Mouse (Mus musculus) kidney, adult 11 months (tissue): ENCODE measurements around the gene Phf2.
"Not testable (repeated sequence)": the region's sequence is repeated elsewhere in the genome, so short reads cannot be mapped to it uniquely, and the experiment has no call there.

ENCODE experiments used
- DNase-seq: peaks from one replicate; pipeline ENCODE4 v3.0.0; 2022

Phf2 gene

DNA sequence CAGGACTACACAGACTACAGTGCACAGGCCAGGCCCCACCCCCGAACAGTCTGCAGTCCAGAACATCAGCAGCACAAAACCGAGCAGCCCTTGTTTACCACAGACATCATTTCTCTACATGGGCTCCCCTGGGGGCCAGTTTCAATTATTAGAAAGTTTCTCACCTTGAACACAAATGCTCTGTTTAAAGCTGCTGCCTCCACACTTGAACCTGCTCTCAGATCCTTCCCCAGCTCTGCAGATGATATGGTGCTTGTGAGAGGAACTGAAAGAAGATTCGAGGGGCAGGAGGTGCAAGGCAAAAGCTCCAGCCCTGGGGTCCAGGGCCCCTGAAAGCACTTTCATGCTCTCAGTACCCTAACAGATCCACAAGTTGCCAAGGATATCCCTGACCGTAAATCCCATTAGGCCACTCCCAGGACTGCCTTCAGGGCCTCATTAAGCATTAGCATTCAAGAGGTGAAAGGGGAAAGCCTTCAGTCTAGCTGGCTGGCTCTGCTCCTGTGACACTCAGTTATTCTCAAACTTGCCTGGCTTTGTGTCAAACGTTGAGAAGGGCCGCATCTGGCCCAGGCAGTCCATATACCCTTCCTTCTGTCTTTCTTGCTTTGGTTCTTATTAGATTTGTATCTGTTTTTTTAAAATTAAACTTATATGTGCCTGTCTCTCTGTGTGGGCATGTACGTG lies 13.5 kb downstream of the Phf2 start:
- DNase-seq = peak; percentile 46

DNA sequence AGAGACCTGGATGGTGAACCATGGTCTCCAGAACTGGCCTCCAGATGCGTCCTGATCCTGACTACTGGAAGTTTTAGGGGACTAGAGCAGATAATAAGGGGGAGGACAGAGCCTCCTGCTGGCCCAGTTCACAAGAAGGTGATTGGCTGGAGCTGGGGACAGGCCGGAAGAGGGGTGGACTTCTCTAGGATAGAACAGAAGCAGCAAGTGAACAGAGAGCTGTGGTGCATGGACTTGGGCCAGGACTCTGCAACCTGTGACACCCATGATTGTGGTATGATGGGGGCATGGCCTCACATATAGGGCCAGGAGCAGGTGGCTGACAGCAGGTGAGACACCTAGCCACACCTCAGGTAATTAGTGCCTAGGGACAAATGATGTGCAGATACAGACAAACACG lies 17.0 kb downstream of the Phf2 start:
- DNase-seq = no peak

DNA sequence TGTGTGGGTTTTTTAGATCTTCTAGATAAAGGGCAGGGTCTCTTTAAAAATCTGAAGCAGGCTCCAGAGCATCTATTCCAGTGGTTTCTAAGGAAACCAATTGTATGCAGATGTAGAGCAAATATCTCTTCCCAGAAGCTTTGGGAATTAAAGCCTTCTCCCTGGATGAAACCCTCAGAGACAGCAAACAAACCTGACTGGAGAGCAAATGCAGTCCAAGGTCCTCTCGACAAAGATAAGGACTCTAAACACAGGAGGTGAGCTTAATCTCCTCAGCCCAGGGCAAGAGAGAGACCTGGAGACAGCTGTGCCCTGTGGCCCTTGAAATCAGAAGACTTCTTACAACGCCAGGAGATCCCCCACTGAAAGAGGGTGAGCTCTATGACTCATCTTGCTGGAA lies 17.4 kb downstream of the Phf2 start:
- no peak for DNase-seq

DNA sequence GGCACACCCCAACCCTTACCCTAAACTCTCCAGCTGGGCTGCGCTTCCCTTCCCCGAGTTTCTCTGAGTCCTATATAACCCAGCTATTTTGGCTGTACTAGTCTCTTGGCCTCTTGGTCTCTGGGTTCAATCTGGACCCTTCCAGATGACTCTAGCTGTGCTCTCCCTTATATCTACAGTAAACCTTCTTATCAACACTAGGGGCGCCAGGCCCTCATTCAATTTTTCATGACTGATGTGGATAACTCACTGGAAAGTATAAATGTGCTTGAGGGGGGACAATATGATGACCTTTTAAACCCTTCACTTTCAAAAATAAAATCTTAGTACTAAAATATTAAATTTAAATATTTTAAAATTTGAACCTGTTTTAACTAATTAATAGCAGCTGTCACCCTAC lies 18.1 kb downstream of the Phf2 start:
- DNase-seq = no peak

DNA sequence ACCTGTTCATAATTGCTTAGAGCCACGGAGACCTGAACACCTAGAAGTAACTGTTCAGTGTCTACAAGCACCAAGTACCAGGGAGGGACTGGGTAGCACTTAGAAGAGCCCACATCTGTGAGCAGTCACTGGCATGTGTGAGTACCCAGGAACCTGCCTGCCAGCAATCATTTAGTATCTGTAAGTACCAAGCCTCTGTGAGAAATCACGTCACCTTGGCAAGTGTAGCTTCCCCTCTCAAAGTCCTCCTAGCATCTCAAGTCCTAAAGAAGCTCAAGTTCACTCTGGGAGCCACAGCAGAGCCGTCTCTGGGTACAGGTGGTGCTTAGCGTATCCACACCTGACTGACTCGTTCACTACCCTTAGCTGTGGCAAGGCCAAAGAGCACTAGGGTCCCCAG lies 19.2 kb downstream of the Phf2 start:
- DNase-seq = no peak

DNA sequence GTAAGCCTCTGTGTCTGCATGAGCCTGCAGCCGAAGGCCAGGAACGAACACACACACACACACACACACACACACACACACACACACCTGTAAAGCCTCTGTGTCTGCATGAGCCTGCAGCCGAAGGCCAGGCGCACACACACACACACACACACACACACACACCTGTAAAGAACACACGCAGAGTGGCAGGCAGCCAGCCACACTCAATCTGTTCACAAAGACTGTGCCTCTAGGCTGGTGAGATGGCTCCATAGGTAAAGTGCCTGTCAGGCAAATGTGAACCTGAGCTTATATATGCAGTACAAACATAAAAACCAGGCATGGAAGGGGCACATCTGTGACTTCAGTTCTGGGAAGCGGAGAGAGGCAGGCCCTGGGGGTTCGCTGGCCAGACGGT lies 20.1 kb downstream of the Phf2 start:
- DNase-seq = no peak

DNA sequence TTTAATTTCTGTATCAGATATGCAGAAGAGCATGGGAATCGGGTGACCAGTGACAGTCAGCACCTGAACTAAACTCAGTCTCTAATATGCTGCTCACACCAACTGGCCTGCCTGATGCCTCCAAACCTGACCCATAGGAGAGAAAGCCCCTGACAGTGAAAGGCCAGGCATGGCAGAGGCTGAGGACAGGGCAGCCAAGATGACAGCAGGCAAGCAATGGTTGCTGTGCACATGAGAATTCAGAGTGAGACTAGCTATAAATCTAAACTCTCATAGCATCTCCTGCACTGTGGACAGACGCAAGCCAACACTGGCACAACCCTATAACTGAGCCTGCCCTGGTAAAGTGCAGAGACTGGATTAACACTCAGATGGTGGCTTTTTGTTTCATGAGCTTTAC lies 20.6 kb downstream of the Phf2 start:
- DNase-seq = no peak

DNA sequence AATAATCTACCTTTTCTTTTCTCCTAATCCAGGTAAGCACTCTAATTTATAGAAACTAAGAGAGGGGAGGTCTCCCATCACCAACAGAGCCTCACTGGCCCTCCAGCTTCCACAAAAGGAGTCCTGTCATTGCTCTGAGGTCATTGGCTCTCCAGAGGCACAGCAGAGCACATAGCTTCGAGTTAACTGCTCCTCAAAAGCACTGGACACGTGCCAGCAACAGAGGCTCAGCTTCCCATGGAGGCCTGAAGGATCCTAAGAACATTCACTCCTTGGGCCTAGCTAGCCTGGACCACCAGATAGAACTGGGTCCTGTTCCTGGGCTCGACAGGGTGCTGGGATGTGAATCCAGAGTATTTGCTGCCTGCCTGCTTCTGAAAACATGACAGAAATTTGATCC lies 21.8 kb downstream of the Phf2 start:
- peak; percentile 54 for DNase-seq

DNA sequence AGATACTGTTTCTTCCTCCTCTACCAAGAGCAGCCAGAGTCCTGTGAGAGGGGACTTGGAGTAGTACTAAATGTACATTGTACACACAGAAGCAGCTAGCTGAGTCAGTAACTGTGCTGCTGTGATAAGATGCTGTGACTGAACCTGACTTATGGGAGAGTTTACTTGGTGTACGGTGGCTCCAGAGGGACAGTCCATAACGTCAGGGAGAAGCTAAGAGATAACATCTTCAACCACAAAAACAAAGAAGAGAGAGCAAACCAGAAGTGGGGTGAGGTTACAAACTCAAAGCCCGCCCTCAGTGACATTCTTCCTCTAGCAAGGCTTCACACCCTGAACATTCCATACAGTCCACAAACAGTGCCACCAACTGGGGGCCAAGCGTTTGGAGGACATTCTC lies 25.6 kb downstream of the Phf2 start:
- no peak for DNase-seq

DNA sequence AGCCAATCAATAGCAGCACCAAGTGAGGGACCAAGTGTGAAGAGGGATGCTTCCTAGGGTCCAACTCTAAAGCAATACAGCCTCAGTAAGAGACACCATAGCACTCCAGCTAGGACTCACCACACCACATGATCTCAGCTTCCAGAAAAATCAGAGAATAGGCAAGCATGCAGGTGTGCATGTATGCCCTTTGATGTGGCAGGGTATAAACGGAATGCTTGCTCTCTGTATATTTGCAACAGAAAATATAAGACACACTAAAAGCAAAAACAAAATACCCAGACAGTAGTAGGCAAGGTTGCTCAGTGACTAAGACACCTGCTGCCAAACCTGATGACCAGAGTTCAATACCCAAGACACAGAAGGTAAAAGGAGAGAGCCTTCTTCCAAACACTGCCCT lies 27.4 kb downstream of the Phf2 start:
- no peak for DNase-seq

DNA sequence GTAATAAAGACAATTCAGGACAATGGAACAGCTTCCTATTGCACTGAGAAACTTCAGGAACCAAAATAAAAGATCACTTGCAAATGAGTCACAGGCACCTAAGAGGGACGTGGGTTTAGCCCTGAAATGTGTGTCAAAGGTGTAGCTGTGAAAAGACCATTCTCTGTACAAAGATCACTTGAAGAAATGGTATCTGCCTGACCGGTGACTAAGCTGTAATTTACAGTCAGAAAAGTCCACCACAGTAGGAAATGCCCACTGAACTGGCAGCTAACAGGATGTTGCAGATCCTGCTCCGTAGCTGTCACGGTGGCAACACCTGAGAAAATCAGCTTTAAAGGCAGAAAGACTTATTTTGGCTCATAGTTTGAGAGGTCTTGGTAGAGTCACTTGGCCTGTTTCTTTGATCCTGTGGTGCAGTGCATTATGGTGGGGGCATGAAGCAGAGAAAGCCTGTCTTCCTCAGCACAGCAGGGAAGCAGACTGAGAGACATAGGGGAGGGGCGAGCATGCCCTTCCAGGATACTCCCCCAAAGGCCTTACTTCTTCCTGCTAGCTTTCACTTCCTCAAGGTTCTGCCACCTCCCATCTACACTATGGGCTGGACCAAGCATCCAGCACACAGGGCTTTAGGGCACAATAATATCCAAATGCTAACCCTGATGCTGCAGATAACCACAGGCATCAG lies 28.9 kb downstream of the Phf2 start:
- no peak for DNase-seq

DNA sequence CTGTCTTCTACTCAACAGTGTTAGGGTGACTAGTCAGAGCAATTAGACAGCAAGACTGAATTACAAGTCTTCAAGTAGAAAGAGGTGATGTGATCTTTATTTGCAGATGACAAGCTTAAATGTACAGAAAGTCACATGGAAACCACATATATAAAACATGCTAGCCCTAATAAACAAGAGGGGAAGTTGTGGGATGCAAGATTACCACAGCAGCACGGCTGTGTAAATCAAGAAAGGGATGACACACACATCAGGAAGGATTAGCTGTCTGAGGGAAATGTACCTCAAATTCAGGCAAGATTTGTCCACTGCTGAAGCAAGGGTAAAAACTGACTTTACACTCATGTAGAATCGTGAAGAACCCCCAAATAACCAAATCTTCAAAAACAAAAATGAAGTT lies 32.6 kb downstream of the Phf2 start:
- DNase-seq = no peak

DNA sequence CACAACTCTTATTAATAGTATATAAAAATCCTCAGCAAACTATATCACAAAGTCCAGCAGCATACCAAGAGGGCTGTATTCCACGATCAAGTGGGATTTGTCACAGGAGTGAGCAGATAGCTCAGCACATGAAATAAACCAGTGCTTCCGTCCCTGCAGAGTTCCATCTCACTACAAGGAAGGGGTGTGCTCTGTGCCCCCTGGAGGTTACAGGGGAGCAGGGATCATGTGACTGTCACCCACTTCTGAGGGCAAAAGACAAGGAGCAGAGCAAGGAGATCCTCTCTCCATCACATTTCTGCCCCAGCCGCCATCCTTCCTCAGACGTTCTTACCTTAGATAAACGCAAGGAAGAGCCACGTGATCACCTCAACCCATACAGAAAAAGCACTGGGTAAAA lies 33.4 kb downstream of the Phf2 start:
- DNase-seq = no peak

DNA sequence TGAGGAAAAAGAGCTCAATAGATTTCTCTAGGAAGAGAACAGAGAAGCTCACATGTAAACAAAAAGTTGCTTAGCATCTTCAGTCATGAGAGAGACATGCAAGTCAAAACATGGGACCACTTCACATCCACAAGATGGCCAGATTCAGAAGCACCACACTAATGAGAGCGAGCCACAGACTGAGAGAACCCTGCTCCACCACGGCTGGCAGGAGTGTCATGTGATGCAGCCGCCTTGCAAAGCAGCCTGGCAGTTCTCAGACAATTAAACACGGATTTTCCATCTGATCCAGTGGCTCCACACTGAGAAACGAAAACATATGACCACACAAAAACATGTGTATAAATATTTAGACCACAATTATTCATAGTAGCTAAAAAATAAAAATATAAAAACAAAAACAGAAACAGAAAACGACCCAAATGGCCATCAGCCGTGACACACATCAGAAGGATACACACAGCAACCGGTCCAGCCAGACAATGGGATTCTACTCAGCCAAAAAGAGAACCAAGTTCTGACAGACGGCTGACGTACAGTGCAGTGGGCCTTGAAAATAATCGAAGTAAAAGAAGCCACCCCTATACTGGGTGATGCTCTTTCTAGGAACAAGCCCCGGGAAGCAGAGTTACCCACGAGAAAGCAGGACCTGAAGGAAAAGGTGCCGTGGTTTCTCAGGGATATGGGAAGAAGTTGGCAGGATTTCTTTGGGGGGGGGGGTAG lies 40.2 kb downstream of the Phf2 start:
- DNase-seq = no peak

DNA sequence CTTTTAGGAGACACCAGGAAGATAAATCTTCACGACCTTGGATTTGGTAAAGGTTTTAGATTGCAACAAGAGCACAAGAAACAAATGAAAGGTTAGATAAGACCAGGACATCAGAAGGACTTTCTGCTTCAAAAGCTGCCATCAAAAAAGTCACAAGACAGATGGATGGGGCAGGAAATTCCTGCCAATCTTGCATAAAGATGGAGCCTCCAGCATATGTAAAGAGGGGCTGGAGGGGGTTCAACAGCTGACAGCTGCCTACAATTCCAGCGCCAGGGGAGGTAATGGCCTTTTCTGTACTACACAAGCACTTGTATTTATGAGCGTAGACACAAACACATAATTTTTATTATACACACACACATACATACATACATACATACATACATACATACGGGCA lies 41.1 kb downstream of the Phf2 start:
- DNase-seq = no peak

DNA sequence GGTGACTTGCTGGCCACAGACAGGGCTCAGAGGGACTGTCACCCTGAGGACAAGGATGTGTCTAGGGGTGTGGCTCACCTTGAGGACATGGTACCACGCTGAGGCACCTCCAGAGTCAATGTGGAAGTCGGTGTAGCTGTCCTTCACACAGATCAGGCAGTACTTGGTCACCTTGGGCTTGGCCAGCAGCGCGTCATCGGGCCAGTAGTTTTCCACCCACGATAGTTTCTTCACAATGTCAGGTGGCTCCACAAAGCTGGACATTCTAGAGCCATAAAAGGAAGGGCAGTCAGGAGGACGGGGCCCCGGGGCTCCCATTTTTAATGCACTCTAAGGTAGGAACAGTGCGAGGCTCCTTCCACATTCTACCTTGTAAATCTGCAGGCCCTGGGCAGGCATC lies 48.0 kb downstream of the Phf2 start:
- peak; percentile 73 for DNase-seq

DNA sequence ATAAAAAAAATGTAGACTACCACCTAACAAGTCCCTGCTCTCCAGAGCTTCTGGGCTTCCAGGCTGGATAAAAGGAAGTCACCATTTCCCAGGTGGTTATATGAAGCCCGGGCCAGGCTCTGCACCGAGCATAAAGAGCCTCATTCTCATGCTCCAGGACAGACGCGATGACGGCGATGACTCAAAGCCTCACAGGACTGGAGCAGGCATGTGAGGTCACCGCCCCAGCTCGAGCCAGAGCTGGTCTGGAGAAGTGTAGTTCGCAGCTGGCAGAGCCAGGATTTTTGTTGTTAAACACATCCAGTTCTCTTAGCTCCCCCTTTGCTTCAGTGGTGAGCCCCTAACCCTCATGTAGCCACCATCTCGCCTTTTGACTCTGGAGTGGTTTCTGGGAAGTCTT lies 48.6 kb downstream of the Phf2 start:
- no peak for DNase-seq

DNA sequence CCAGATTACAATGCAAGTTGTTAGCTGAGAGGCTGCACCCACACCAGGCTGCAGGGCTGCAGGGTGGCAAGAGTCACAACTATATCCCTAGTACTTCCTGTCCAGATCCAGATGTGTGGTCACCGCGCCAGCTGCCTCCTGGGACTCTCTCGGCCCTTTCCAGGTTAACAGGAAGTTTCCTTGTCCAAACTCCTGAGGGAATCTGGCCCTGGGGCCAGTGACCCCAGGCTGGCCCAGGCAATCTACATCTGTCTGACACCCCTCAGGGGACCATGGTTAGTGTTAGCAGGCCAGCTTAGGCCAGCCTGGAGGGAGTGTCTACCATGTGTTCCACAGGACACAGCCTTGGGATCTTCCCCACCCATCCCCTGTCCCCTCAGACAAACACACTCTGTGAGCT lies 51.8 kb downstream of the Phf2 start:
- DNase-seq = no peak

DNA sequence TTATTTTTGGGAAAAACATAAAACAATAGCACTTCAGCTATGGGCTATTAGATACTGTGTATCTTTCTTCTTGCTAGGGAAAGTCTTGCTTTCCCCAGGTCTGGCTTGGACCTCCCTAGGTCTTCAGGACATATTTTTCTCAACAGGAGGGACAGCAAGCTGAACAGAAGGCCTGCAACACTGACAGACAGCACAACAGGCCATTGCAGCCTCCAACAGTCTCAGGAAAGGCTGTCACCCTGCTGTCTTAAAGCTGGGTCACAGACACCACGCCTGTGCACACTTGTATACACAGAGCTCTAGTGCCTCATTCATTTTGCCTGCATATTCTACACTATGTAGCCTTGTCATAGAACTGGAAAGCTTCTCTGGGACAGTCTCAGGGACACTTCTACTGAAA lies 56.5 kb downstream of the Phf2 start:
- DNase-seq = no peak

DNA sequence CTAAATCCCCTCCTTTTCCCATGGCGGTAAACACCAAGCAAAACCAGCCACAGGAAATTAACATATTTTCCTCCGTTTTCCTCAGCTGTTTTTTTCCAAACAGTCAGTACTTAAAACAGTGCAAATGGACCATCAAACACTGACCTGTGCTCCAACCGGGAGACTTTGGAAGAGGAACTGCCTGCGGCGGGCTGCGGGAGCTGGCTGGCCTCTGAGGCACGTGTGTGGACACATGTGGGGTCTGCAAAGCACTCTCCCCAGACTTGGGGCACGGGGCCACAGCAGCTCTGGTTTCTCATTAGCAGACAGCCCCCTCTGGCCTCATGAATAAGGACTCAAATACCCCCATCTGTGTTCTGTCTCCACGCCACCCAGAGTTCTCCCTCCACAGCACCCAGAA lies 59.9 kb downstream of the Phf2 start:
- DNase-seq = peak; percentile 58

DNA sequence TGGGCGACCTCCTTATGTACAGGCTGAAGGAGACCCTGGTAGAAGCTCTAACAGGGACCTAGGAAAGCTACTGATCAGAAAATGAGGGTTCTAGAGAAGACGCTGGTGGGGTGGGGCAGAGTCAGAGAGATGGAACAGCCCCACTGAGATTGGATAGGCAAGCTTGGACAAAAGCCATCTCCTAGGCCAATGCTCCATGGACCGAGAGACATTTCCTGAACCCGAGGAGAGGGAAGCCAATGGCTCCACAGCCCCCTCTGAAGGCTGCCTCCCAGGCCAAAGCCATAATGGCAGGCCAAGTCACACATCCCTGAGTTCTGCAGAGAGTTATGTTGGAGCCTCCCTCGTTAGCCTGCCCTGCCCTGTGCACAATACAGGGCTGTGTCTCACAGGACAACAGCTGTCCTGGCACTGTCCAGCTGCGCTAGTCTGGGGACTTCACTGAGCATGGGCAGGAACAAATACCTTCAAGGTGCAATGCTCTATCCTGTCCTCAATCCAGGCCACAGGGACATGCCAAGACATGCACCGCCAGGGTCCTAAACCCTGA lies 60.6 kb downstream of the Phf2 start:
- DNase-seq = no peak

DNA sequence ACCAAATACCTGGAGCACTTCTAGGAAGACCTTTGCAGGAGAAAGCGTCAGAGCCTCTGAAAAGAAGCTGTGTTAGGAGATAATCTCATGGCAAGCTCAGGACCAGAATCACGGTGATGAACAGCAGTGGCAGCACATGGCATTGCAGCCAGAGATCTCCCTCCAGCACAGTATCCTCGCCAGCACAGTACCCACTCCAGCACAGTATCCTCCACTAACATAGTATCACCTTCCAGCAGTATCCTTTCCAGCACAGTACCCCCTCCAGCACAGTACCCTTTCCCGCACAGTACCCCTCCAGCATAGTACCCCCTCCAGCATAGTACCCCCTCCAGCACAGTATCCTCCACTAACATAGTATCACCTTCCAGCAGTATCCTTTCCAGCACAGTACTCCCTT lies 61.3 kb downstream of the Phf2 start:
- not testable (repeated sequence) for DNase-seq

DNA sequence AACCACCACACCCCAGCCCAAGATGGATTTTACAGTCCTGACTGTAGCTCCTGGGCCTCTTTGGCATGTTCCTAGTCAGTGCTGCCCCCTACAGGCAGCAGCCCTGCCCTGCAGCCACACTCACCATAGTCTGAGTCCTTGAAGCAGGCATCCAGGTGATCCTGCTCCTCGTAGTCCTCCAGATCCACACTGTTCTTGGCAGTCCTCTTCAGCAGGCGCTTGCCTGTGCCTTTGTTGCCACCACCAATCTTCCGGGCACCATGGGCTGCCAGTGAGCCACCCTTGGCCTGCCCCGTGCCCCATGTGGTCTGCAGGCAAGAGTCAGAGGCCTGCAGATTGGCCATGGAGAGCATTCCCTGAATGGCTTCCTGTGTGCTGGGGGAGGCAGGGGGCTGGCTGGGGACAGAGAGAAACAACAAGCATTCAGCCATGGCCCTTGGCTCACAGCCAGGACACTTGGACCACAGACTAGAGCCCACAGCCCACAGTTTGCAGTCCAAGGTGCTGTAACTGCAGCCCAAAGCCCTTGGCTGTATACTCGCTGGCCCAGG lies 63.4 kb downstream of the Phf2 start:
- peak; percentile 44 for DNase-seq

DNA sequence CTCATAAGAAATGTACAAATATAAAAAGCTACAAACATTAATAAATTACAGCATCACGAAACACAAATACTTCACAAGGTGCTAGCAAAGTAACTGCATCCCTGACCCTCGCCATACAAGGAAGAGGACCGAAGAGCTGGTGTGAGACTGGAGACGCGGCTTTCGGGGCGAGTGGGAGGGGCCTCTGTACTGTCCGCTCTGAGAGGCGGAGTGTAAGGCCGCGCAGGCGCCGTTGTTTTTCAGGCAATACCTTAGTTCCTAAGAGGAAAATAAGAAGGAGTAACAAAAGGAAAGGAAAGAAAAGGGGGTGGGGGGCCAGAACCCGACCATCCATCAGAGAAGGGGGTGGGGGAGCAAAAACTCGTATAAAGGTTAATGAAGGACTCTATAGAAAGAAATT lies 68.7 kb downstream of the Phf2 start:
- DNase-seq = no peak
